Mouse (Mus musculus) olfactory bulb, adult 2 months (tissue): ENCODE results near the gene Lhx9.

Experiments used
- CTCF ChIP-seq: fragments of 200-500 bp; IDR thresholded peaks from 2 replicates; pipeline ENCODE4 v1.5.1; 2012; ENCODE audit warnings: low read depth, mild to moderate bottlenecking, low read length, moderate library complexity; ENCODE audit not compliant: insufficient read depth
- POLR2A ChIP-seq: fragments of 200-500 bp; IDR thresholded peaks from 2 replicates; pipeline ENCODE4 v1.6.1; 2012; ENCODE audit warnings: mild to moderate bottlenecking, low read depth, low read length, moderate library complexity; ENCODE audit not compliant: insufficient read depth

DNA sequence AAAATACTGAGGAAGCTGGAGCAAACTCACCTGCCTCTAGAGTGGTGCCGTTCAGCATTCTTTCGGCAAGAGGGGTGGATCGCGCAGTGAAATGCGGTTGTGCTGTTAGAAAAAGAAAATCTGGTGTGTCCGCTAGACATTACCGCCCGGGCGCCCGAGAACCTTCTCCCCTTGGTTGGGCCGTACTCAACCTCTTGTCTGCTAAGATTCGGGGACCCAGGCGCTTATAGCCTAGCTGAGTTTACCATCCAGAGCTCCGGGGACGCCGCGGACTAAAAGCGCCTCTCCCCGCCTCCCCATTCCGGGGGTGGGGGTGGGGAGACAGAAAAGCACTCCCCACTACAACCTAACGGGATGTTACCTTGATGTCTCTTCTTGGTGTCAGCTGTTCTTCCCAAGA lies 1.2 kb downstream of the Lhx9 start:
- TF ChIP-seq CTCF (no peak), POLR2A (no peak)
